Mouse (Mus musculus): ENCODE measurements around the gene Pam. TPM values are rescaled to one million over a fixed set of nuclear protein-coding genes. Genes with fewer than 3 reads are reported as not detected.

Pam gene
- polyA plus RNA-seq, 1 experiment: 3.4 TPM

DNA sequence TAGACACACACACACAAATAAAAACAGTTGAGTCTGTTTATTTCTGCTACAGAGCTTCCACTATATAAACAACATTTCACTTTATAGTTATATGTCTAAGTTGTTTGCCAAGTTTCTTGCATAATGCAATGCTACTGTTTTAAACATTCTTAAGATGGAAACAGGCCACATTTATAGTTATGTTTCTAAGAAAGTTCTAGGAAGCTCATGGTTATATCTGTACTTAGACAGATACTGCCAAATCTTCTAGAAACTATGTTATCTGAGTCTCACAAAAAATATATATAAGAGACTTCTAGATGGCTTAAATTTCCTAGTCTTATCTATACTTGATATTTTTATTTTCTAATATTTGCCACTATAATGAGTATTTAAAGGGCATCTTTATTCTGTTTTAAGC lies 342.2 kb downstream of the Pam start:
- Histone ChIP-seq H3K9me3 (no peaks in the 10 kb centered on the region), H3K27me3 (replicated peaks) (no peaks in the 10 kb centered on the region), H3K36me3 (replicated peaks; ENCODE audit: low read length) (peaks cover 91% of the 10 kb centered on the region), H3K4me1 (peaks cover 30% of the 10 kb centered on the region), H3K4me3 (replicated peaks) (no peak overlapping the region)
- no peak for TF ChIP-seq GATA1 (IDR thresholded peaks at IDR 0.05; ENCODE audit: borderline replicate concordance, low read length)

DNA sequence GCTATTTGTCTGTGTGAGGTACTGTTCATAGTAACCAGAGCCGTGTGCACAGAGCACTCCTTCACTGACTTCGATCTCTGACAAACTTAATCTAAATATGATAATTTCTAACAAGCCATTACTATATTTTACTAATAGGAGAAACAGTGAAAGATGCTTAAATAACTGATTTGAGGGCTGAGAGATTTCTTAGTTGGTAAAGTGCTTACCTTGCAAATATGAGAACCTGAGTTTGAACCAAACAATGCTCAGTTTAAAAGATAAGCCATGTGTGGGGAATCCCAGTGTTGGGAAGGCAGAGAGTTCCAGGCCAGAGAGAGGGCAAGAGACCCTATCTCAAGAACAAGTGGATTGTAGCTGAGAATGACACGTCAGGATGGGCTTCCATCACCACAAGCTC lies 347.3 kb downstream of the Pam start:
- Histone ChIP-seq H3K4me3 (replicated peaks) (no peak overlapping the region), H3K27me3 (replicated peaks) (no peaks in the 10 kb centered on the region)
- TF ChIP-seq GATA1 (IDR thresholded peaks at IDR 0.05; ENCODE audit: borderline replicate concordance, low read length): no peak
- TF ChIP-seq FLI1 (IDR thresholded peaks at IDR 0.05; ENCODE audit: low read length): no peak

GRCm38 (mm10) chr1:97746261-97746660 lies 349.2 kb downstream of the Pam start:
- Histone ChIP-seq H3K9me3 (no peaks in the 10 kb centered on the region), H3K4me3 (replicated peaks) (no peak overlapping the region), H3K27me3 (replicated peaks) (no peaks in the 10 kb centered on the region), H3K36me3 (replicated peaks; ENCODE audit: low read length) (peaks cover 97% of the 10 kb centered on the region), H3K4me1 (peaks cover 25% of the 10 kb centered on the region)
- no peak for TF ChIP-seq GATA1 (IDR thresholded peaks at IDR 0.05; ENCODE audit: borderline replicate concordance, low read length)
- no peak for TF ChIP-seq FLI1 (IDR thresholded peaks at IDR 0.05; ENCODE audit: low read length)

More for the DNA sequence above, 347.3 kb downstream of the Pam start:
- Histone ChIP-seq H3K36me3 (replicated peaks; ENCODE audit: low read length) (peaks cover 97% of the 10 kb centered on the region), H3K4me1 (peaks cover 19% of the 10 kb centered on the region), H3K9me3 (no peaks in the 10 kb centered on the region)

DNA sequence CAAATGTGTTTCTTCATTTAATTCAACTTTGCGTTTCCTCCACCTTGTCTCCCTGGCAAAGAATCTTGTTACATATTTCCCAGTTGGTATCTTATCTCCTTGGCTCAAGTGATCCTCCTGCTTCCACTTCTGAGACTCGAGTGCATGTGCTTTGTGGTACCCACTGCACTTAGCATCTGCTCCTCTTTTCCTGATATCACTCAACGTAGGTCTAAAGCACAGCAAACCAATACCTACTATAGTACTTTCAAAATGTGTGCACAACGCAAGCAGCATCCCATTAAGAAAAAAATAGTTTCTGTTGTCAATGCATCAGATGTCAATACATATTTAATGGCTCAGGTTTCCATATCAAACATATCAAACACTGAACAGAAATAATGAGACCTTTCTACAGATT lies 349.7 kb downstream of the Pam start:
- peaks cover 97% of the 10 kb centered on the region for H3K36me3 ChIP-seq (replicated peaks; ENCODE audit: low read length)
- peaks cover 25% of the 10 kb centered on the region for H3K4me1 ChIP-seq
- H3K4me3 ChIP-seq (replicated peaks): no peak overlapping the region
- TF ChIP-seq FLI1 (IDR thresholded peaks at IDR 0.05; ENCODE audit: low read length): no peak
- no peak for TF ChIP-seq GATA1 (IDR thresholded peaks at IDR 0.05; ENCODE audit: borderline replicate concordance, low read length)
- H3K27me3 ChIP-seq (replicated peaks): no peaks in the 10 kb centered on the region
- H3K9me3 ChIP-seq: no peaks in the 10 kb centered on the region

Measured in megakaryocyte, embryonic 14.5 days (primary cell).